Mouse (Mus musculus) fat pad, adult 2 months (tissue): Measurements from ENCODE around the gene Kctd17.

Experiments
- DNase-seq: peaks from one replicate; pipeline ENCODE4 v3.0.0-alpha.2; 2011; ENCODE audit warnings: low read depth, low spot score; ENCODE audit errors: extremely low read depth

The Kctd17 gene

GRCm38 (mm10) chr15:78480111-78480510 lies 51.7 kb downstream of the Kctd17 start:
- no peak for DNase-seq

- DNase-seq: no peak
These were observed 52.6 kb downstream of the Kctd17 start for GRCm38 (mm10) chr15:78480991-78481390.

- no peak for DNase-seq
These were observed 53.2 kb downstream of the Kctd17 start for GRCm38 (mm10) chr15:78481448-78482000.

- DNase-seq: no peak
These were observed 54.2 kb downstream of the Kctd17 start for GRCm38 (mm10) chr15:78482518-78482917.

- no peak for DNase-seq
These were observed 54.9 kb downstream of the Kctd17 start for GRCm38 (mm10) chr15:78483311-78483710.

- DNase-seq: no peak
These were observed 58.2 kb downstream of the Kctd17 start for GRCm38 (mm10) chr15:78486564-78486963.

GRCm38 (mm10) chr15:78487066-78487465 lies 58.7 kb downstream of the Kctd17 start:
- DNase-seq: no peak
